Mouse (Mus musculus): ENCODE data around the gene Abcc9.

DNA sequence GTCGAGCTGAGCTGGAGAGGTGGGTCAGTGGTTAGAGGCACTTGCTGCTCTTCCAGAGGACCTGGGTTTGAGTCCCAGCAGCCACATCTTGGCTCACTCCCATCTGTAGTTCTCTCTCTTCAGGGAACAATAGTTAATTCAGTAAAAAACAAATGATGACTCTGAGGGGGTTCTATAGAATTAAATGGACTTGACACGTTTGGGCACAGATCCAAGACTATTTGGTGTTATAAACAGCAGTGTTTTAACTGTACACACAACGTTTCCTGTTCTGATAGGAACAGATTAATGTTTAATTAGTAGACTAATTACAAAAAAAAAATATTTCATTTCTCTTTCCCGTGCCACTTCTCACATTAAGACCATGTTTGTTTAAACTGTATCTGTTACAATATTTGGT is 15.1 kb upstream of the Abcc9 start:
- no peak for TF ChIP-seq USF1 (IDR thresholded peaks at IDR 0.05; ENCODE audit: low read depth)
- no peak for TF ChIP-seq MYOD1 (IDR thresholded peaks at IDR 0.05; ENCODE audit: control insufficient read depth in 1 of 3, insufficient read length in 2 of 3, low read depth in 2 of 3)
